Mouse (Mus musculus) layer of hippocampus, adult 11-12 months (tissue): ENCODE measurements at regions not wholly inside any gene's neighbourhood (a gene's known extent, or its start where the extent isn't known, plus 50 kb on each side); places are given as distances from the start of the nearest gene placed in this dataset.

Experiments used
- DNase-seq: peaks from one replicate; pipeline ENCODE4 v3.0.0; 2022; ENCODE audit warnings: low spot score

DNA sequence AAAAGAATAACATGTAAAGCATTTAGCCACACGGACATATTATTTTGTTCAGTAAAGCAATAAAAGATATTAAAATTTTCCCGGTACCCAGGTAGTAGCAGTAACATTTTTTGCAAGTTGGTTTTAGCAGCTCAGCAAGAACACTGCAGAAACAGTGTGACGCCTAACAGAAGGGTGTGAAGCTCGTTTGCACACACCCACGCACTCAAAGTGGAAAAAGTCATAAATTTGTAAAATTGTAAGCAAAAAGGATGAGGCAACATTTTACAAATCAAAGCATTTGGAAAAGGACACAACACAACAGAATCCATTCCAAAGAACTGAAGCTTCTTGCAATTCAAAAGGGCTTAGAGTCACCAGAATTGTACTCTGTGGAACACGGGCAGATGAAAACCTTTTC, 1053.6 kb upstream of the Celf2 start:
- peak; percentile 55 for DNase-seq

DNA sequence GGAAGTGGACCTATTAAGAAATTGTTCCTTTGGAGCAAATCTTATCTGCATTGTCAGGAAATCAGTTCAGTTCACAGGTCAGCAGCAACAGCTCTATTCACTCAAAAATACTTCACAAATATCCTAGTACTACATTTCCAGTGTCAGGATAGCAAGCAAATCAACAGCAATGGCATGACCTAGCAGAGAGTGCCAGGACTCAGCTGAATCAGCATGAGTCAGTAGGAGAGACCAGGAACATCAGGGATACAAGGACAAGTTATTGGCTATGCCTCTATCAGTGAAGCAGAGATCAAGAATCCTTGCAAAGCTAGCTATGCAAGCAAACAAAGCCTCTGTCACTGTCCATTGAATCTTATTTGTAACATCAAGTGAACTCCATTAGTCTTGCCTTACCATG, 1036.8 kb upstream of the Celf2 start:
- DNase-seq: no peak

DNA sequence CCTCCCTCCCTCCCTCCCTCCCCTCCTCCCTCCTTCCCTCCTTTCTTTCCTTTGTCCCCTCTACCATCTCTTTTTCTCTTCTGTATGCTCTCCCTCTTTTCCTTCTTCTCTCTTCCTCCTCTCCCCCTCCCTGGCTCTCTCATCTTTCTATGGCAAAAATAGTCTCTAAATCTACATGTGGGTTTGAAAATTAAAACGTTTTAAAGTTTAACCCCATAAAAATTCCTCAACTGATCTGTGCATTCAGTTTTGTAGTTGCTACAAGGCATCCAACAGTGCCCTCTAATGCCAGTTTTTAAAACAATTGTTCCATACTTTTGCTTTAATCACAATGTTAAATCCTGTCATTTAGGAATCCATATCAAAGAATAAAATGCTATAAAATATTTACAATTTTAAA, 1027.5 kb upstream of the Celf2 start:
- peak; percentile 19 for DNase-seq

DNA sequence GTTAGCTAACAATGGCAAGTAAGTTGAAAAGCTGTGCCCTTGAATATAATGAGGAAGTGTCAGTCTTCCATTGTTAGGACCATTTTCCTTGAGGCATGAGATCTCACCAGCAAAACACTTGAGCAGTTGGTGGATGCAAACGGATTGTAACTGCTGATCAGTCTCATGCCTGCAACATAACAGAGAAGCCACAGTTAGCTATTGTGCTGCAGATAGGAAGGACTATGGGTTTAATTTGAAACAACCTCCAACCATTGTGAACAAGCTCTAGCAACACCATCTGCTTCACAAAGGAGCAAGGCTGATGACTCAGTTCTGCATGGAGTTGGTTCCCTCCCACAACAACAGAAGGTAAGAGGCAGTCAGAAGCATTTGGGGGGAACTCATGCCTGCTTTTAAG, 989.1 kb upstream of the Celf2 start:
- peak; percentile 68 for DNase-seq

DNA sequence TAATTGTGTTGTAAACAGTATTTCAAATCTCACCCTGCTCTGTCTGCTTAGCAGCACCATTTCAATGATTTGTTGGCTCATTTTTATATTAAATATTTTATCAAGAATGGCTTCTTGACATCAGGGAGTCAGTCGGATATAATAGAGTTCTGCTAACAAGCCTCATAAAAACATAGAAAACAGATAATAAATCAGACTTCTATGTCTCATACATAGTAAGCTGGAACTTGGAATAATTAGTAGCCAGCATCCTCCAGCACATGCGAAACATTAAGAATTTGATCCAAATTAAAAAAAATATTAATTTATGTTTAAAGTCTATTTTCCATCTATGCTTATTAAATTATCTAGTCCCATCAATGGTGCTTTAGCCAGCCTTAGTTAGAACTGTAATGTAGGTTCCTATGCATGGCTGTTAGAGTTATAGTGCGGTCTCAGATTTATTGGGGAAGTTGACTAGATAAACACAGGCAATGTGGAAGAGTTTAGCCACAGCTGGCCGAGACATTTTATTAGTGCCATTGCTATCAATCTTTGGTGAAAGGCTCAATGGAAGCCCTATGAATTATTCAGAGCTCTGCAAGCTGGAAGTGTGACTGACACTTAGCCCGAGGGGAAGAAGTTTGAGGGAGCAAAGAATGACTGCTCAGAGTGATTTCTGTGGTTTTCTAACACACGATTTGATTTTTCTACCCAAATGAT, 968.6 kb upstream of the Celf2 start:
- DNase-seq: no peak

DNA sequence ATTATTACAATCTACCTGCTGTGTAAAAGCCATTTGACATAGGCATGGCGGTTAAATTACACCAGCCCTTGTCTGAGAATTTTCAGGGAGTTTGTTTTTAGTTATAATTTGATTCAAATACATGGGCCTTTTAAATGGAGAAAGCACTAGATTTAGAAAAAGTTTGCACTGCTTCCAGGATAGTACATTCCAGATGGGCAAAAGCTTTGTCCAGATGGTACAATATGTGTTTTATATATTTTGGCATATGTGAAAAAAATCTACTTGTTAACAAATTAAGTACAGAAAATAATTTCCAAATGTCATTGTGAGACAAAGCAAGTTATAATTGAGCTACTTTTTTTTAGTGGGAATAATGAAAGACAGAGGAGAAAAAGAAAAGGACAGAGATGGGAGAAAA, 961.2 kb upstream of the Celf2 start:
- DNase-seq: peak; percentile 68

DNA sequence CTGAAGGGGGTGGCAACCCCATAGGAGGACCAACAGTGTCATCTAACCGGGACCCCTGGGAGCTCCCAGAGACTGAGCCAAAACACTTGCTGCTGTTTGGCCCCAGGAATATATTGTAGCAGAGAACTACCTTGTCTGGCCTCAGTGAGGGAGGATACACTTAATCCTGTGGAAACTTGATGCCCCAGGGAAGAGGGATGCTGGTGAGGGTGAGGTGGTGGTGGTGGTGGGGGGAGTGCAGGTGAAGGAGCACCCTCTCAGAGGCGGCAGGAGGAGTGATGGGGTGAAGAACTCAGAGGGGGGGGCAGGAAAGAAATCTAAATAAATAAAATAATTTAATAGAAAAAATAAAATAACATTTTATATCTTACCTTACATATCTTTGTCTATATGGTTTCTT, 959.6 kb upstream of the Celf2 start:
- DNase-seq: no peak

DNA sequence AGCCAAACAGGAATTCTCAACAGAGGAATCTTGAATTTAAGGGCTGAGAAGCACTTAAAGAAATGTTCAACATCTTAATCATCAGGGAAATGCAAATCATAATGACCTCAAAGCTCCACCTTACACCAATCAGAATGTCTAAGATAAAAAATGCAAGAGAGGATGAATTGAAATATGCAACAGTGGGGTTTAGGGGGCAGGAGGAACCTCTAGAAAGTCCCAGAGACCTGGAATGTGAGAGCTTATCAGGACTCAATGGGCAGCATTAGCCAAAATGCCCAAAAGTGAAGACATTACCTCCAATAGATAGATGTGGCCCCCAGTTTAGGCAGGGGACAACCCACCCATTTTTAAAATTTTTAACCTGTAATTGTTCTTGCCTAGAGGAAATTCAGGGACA, 959.0 kb upstream of the Celf2 start:
- DNase-seq: no peak

DNA sequence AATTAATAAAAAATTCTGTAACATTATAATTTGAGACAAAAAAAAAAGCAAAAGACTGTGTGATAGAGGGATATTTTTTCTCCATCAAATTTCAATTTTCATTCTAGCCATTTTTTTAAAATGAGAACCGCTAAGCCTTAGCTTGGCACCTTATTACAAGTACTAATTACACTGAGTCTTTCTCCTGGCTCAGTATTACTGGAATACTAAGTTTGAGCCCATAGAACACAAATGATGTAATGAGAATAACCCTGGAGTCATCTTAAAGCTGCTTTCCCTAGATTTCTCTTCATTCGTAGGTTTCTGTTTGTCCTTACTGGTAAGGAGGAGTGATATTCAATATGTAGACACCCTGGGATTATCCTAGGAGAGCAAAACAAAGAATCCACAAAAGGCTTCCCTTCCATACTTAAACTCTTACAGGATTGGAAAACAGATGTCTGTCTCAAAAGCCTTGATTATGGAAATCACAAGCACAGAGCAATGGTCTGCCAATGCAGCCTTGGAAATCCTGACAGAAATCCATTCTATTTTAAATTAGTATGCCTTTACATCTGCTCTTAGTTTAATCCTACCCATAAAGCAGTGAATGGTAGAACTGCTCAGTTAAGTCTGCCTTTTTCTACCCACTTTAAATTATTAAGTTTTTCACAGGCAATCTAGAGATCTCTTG, 958.3 kb upstream of the Celf2 start:
- DNase-seq: no peak

DNA sequence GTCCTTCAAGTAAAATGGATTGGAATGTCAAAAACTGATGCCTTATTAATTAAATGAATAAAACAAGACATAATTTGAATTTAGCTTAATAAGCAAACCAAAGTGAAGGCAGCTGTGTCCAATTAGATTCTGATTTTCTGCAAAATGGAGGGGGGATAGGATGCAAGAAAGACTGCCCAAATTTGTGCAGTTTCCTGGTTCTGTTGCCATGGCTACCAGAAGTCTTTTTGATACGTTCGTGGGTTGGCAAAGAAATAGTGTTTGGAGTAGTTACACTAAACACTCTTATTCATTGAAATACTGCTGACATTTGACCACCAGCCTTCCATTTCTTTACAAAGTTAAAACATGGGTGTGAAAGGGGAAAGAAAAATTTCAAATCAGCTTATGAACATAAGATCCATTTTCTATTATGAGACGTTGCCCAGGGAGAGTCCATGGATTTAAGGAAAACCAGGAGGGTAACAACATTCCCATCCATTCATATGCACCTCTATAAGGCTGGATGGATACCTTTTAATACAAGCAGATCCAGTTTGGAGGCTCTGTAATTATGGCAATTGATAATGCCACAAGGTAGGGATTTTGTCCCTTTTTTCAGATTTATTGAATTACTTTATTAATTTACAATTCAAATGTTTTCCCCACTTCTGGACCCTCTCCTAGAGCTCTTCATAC, 943.3 kb upstream of the Celf2 start:
- peak; percentile 19 for DNase-seq

DNA sequence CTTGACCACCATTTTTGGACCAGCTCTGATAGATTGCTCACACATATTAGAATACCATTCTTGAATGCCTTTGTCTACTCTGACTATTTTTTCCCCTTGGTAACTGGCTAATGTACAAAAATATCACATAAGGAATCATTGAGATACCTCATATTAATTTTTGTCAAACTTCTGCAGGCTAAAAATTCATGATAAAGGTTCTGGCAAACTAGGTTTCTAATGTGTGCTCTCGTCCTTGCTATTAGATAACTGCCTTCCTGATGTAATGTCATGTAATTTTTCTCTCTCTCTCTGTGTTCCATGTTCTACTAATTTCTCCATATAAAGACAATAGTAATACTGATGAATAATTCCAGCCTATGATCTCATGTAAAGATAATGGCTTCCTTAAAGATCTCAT, 931.9 kb upstream of the Celf2 start:
- DNase-seq: no peak

DNA sequence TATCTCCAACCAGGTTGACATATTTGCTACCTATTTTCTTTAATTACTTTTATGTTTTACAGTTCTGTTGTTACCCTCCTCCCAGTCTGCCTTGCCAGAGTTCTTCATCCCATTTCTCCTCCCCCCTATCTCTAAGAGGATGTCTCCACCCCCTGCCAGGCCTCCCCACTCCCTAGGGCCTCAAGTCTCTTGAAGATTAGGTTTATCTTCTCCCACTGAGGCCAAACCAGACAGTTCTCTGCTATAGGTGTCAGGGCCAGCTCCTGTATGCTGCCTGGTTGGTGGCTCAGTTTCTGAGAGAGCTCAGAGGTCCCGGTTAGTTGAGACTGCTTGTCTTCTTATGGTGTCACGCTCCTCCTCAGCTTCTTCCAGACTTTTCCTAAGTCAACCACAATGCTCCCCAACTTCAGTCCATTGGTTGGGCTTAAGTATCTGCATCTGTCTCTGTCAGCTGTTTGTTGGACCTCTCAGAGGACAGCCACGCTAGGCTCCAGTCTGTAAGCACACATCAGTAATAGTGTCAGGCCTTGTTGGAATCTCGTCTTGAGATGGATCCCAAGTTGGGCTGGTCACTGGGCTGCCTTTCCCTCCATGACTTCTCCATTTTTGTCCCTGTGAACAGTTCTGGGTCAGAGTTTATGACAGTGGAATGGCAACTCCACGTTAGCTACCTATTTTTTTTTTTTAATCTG, 920.4 kb upstream of the Celf2 start:
- no peak for DNase-seq

DNA sequence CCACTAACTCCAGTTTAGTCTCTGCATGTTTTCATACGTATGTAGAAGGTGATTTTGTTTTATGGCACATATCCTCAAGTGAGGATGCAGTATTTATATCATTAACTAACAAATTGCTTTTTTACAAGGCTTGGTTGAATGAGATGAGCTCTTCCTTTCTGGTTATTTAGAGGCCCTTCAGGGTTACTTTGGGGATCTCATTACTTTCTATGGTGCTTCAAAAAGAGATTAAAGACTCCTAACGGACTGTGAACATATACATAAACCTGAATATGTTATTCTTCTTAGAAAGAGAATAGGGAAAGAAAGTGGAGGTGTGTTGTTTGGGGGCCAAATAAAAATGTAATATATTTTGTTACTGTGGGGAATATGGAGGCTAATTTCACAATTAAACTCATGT, 918.8 kb upstream of the Celf2 start:
- DNase-seq: no peak

DNA sequence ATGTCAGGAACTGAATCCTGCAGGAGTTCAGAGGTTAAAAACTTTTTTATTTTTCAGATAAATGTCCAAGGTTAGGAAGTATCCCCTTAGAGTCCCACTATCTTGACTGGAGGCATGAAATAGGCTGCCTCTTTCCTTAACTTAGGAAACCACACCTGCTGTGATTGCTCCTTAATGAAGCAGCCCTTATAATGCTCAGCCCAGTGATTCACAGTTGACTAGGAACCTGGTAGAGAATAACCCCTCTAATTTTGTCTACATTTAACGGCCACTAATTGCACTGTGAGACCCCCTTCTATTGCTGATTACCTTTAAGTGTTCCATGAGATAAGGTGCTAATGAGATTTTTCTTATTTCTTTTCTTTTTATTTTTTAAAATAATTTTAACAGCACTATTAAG, 918.4 kb upstream of the Celf2 start:
- no peak for DNase-seq

DNA sequence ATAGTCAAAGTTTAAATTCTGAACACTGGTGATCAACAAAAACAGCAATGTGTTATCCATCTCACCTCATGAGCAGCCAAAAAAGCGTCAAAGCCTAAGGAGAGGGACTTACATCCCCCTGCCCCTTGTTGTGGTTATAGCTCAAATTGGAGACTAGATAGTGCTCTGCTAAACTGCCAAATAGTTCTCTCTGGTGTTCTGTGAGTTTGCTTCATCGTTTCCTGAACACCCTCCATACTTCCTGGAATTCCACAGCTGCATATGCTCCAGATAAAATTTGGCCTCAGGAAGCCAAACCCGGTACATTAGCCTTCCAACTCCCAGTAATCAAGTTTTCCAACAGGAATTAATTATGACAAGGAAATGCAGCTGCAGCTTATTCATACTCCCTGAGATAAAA, 906.6 kb upstream of the Celf2 start:
- DNase-seq: no peak

DNA sequence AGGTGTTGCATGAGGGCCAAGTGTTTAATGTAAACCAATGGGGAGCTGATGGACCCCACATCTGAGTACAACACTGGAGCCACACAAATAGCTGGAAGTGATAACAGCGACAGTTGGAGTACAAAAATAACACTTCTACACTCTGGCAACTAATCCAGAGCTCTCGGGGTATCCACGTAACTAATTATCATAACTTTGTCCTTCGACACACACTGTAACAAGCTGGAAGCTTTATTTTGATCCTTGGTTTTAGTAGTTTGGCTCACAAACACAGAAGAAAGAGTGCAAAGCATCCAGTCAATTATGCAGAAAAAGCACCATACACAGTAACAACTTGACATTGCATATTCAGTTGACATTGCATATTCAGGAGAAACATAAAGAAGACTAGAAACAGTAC, 884.8 kb upstream of the Celf2 start:
- no peak for DNase-seq

DNA sequence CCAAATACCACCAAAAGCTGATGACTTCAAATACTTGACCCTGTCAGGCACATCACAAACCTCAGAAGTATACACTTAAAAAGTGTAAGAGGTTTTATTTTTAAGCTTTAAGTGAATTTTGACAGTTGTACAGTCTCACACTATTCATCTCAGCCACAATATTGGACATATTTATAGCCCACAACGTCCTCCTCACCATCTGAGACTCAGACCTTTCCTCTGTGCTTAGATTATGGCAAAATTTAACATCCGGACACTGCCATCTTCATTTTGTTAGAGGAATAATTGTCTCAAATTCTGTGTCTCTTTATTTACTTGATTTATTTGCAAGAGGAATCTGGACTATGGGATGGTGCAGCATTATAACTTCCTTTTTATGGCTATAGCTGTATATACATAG, 880.2 kb upstream of the Celf2 start:
- no peak for DNase-seq

DNA sequence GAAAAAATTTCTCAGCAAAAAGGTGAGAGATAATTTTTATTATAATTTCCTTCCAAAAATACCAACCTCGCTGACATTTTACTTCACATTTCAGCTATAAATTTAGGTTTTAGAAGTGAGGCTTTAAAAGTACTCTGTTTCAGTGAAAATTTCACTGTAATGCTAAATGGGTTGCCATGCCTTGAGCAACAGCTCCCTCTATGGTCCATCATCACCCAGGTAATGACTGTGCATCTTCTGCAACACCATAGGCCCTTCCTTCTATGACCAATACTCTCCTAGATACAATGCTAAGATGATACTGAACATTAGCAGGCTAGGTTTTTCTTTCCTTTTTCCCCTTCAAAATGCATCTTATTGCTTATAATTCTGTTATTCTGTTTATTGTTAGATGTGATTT, 870.9 kb upstream of the Celf2 start:
- DNase-seq: peak; percentile 80

DNA sequence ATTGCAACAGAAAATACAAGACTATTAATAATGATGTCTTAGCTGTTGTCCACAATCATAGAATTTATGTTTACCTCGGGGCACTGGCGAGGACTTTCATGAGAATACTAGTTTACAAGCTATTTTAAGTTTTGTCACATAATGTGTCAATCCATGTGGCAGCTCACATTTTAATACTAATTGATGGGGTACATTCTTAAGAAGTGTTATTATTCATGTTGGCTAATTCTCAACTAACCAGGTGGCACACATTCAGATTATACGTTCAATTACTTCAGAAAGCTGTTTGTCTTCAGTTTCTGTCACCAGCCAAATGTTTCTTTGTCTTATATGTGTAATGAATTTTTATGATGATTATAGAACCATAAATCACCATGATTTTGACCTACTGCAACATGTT, 870.2 kb upstream of the Celf2 start:
- no peak for DNase-seq

DNA sequence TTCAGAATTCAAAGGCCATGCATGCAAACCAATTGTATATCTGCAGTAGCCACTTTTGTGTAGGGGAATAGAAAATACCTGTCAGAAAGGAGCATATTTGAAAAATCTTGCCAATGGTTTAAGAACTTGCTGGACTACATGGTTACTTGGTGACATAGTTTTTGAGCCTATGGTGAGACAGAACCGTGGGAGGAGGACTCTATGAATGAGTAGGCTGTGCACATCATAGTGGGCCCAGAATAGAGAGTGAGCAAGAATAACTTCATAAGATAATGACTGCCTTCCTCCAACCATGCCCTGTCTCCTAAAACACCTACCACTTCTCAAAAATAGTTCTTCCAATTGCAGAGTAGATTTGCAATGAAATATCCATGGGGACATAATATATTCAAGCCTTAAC, 838.5 kb upstream of the Celf2 start:
- DNase-seq: no peak

DNA sequence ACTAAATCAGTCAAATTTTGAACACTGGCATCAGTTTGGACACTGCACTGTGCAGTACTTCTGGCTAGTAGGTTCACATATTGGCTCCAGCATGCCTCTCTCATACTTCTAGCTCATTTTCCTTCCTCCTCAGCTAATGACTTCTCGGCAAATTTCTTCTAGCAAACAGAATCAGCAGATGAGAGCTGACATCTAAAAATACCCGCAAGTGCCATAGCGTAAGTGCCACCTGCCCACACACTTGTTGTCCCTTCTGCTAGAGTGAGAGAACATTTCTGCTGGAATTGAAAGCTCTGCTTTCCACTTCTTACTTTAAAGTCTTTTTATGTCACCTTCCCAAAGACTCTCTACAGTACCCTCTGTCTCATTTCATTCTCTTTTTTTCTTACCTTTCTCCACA, 835.4 kb upstream of the Celf2 start:
- peak; percentile 73 for DNase-seq

DNA sequence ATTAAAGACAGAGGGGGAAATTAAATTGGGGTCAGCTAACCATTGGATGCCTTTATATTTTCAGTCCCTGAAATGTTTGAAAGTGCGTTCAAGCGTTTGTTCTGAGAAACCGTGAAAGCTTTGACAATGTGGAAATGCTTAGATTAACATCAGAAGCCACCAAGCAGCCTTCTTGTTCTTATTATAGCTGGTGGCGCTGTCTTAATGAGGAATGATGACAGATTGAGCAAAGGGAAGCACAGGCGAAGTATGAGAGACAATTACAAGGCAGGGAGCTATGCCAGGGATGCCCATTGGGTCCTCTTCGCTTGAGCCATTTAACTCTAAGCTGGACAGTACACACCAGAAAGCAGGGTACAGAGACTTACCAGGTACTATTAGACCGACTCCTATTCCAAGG, 828.9 kb upstream of the Celf2 start:
- DNase-seq: no peak

DNA sequence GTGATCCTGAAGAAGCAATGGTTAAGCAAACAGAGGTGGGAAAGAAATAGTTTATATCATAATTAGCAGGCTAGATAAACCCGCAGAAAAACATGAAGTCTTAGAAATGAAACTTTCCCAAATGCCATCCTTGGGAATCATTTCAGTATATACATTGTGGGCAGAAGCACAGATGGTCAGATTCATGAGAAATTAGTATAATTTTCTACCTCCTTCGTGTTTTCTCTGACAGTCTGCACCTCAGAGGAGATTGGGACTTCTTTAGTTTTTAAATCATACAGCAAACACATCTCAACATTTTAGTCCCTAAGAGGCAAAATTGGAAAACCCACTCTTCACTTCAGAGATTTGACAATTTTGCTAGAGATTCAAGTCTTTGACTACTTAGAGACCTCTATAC, 786.6 kb upstream of the Celf2 start:
- DNase-seq: no peak
